Mouse (Mus musculus): ENCODE data around the gene Banf1.

DNA sequence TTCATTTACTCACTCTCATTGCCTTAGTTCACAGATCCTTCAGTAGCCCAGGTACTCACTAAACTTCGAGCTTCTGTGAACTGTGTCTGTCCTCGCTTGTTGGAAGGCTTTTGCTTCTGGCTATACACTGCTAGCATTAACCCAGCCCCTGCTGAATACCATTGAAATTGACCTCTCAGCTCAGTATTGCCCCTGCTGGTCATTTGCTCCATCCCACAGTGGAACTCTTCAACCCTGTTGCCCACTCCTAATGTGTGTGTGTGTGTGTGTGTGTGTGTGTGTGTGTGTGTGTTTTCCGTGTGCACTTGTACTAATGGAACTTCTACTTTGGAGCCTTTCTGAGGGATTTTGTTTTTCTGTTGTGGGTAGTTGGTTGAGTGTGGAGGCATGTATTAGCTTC lies 4.0 kb upstream of the Banf1 start:
- no peak for TF ChIP-seq SRF (IDR thresholded peaks at IDR 0.05; ENCODE audit: control insufficient read depth, insufficient read length, low read depth)
- no peak for TF ChIP-seq POLR2A (IDR thresholded peaks at IDR 0.05; ENCODE audit: insufficient read length, low read depth)
- no peak for TF ChIP-seq E2F4 (IDR thresholded peaks at IDR 0.05; ENCODE audit: insufficient read depth)

All from myocyte (in vitro differentiated cells).